Mouse (Mus musculus) CH12.LX (cell line): ENCODE measurements around the gene Gng5.

Experiments
- CHD2 ChIP-seq: IDR thresholded peaks from 2 replicates; pipeline ENCODE4 v1.6.1; 2011; ENCODE audit warnings: low read length, improper control_type of control experiment
- CTCF ChIP-seq, 2 experiments: IDR thresholded peaks in 1 of 2; conservative IDR thresholded peaks in 1 of 2; 2 replicates each; pipeline ENCODE4 v1.5.1; 2011 to 2012; ENCODE audit warnings: low read depth in 2 of 2, low read length in 2 of 2, improper control_type of control experiment in 1 of 2, inconsistent platforms in 1 of 2, mild to moderate bottlenecking in 1 of 2, moderate library complexity in 1 of 2
- EP300 ChIP-seq: IDR thresholded peaks from 2 replicates; pipeline ENCODE4 v1.6.1; 2011; ENCODE audit warnings: low read length, improper control_type of control experiment
- HCFC1 ChIP-seq: IDR thresholded peaks from 2 replicates; pipeline ENCODE4 v1.6.1; 2012; ENCODE audit warnings: low read depth, mild to moderate bottlenecking, inconsistent platforms, low read length, improper control_type of control experiment
- IRF4 ChIP-seq: IDR thresholded peaks from 2 replicates; pipeline ENCODE4 v1.6.1; 2014; ENCODE audit warnings: low read depth, mild to moderate bottlenecking, inconsistent platforms, low read length, improper control_type of control experiment
- MAFK ChIP-seq: IDR thresholded peaks from 2 replicates; pipeline ENCODE4 v1.6.1; 2011; ENCODE audit warnings: low read length, improper control_type of control experiment; ENCODE audit not compliant: insufficient replicate concordance
- MAX ChIP-seq: IDR thresholded peaks from 2 replicates; pipeline ENCODE4 v1.6.1; 2011; ENCODE audit warnings: low read length, improper control_type of control experiment
- PAX5 ChIP-seq: IDR thresholded peaks from 2 replicates; pipeline ENCODE4 v1.6.1; 2012; ENCODE audit warnings: low read length, inconsistent platforms, mixed read lengths
- POLR2A ChIP-seq: IDR thresholded peaks from 2 replicates; pipeline ENCODE4 v1.6.1; 2011; ENCODE audit warnings: low read depth, mild to moderate bottlenecking, improper control_type of control experiment, low read length
- SIN3A ChIP-seq: IDR thresholded peaks from 2 replicates; pipeline ENCODE4 v1.6.1; 2012; ENCODE audit warnings: low read length, improper control_type of control experiment, inconsistent platforms
- TCF12 ChIP-seq: IDR thresholded peaks from 2 replicates; pipeline ENCODE4 v1.6.1; 2014; ENCODE audit warnings: low read depth, mild to moderate bottlenecking, inconsistent platforms, low read length, improper control_type of control experiment

- TF ChIP-seq POLR2A (no peak), HCFC1 (no peak), PAX5 (no peak), CHD2 (no peak), SIN3A (no peak), CTCF (conservative IDR thresholded peaks at IDR 0.05 in 1 of 2, IDR thresholded peaks at IDR 0.05 in 1 of 2; ENCODE audit: low read depth in 2 of 2, low read length in 2 of 2) (no peak), TCF12 (no peak), EP300 (no peak), IRF4 (no peak), MAX (no peak), MAFK (no peak)
These were observed 41.1 kb downstream of the Gng5 start for GRCm38 (mm10) chr3:146540521-146541273.
